Mouse (Mus musculus) c-Kit-negative CD71-positive TER-119-positive erythroid progenitor cells, embryonic 14.5 days (primary cell): ENCODE results near the gene Odc1.

Source experiments
- DNase-seq: peaks from one replicate; pipeline ENCODE4 v3.0.0-alpha.2; 2013; ENCODE audit warnings: low read depth, low spot score

The Odc1 gene

GRCm38 (mm10) chr12:17586011-17586410 lies 41.4 kb downstream of the Odc1 start:
- DNase-seq, result no peak

GRCm38 (mm10) chr12:17588436-17588835 lies 43.8 kb downstream of the Odc1 start:
- DNase-seq, result no peak

GRCm38 (mm10) chr12:17588906-17589612 lies 44.5 kb downstream of the Odc1 start:
- no peak for DNase-seq

- no peak for DNase-seq
These were observed 46.7 kb downstream of the Odc1 start for GRCm38 (mm10) chr12:17591249-17591648.

- DNase-seq, result no peak
These were observed 49.4 kb downstream of the Odc1 start for GRCm38 (mm10) chr12:17593956-17594355.

- no peak for DNase-seq
These were observed 50.1 kb downstream of the Odc1 start for GRCm38 (mm10) chr12:17594701-17595100.

GRCm38 (mm10) chr12:17595166-17595565 lies 50.6 kb downstream of the Odc1 start:
- no peak for DNase-seq
